Mouse (Mus musculus) bone marrow, adult 2 months (tissue): Measurements from ENCODE around the gene Krt14. TPM values are rescaled to one million over a fixed set of nuclear protein-coding genes. Genes with fewer than 3 reads are reported as not detected.

Source experiments
- H3K27ac ChIP-seq: fragments of 200-500 bp; 2 replicates; pipeline ENCODE4 v1.5.1; 2012; ENCODE audit warnings: low read depth, mild to moderate bottlenecking, control low read depth, inconsistent platforms, low read length; ENCODE audit not compliant: control insufficient read depth, poor library complexity, insufficient read depth
- H3K4me1 ChIP-seq: fragments of 200-500 bp; 2 replicates; pipeline ENCODE4 v1.6.1; 2011; ENCODE audit warnings: low read length; ENCODE audit not compliant: control insufficient read depth, insufficient read depth
- H3K4me3 ChIP-seq: fragments of 200-500 bp; replicated peaks from 2 replicates; pipeline ENCODE3; 2011; ENCODE audit warnings: mild to moderate bottlenecking, low read depth, low read length, control low read depth; ENCODE audit not compliant: control insufficient read depth
- CTCF ChIP-seq: fragments of 200-500 bp; IDR thresholded peaks from 2 replicates; pipeline ENCODE4 v1.5.1; 2011; ENCODE audit warnings: low read length, control low read depth; ENCODE audit not compliant: control insufficient read depth, insufficient read depth
- POLR2A ChIP-seq: fragments of 200-500 bp; IDR thresholded peaks from 2 replicates; pipeline ENCODE4 v1.6.1; 2011; ENCODE audit warnings: low read depth, mild to moderate bottlenecking, control low read depth, low read length, borderline replicate concordance; ENCODE audit not compliant: control insufficient read depth
- WGBS: fragments of 180-500 bp; shearing (Covaris S2); methylation state at CpG from one replicate; pipeline ENCODE4 v1.1.7; 2018; 5-methylcytosine and 5-hydroxymethylcytosine counted together
- polyA plus RNA-seq: library from polyadenylated mRNA; stranded (reverse); fragments of >200 nt; gene quantifications from 2 replicates; pipeline ENCODE4 v1.2.4, GENCODE M21; 2011; ENCODE audit warnings: low replicate concordance; ENCODE audit not compliant: missing spikeins, insufficient read depth, insufficient read length

Krt14 gene
- polyA plus RNA-seq, 1 experiment: not detected

DNA sequence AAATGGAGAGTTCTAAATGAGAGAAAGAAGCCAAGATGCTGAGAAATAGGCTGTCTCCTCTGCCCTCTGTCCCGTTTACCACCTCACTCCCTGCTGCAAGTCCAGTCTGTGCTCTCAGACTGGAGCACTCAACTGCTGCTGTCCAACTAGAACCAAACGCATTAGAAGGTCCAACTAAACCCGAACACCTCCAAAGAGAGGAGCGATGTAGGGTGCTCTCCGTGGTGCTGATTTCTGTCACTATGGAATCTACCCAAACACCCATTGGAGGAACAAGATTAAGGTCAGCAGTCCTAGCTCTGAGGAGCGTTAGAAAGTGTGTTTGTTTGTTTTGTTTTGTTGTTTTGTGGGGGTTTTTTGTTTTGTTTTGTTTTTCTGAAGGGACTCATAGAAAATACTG is 3.9 kb downstream of the Krt14 start:
- Histone ChIP-seq H3K27ac (no peak overlapping the region), H3K4me3 (no peak overlapping the region), H3K4me1 (no peaks in the 10 kb centered on the region; the same call in 1 of the 2 replicates)
- WGBS: 21% methylated on average over 6 of the region's 6 CpGs
- TF ChIP-seq POLR2A (no peak), CTCF (no peak)

GRCm38 (mm10) chr11:100202906-100203305 is 4.4 kb downstream of the Krt14 start:
- TF ChIP-seq POLR2A (no peak), CTCF (no peak)
- 66% methylated on average over 4 of the region's 4 CpGs for WGBS
- Histone ChIP-seq H3K4me3 (no peak overlapping the region), H3K27ac (no peak overlapping the region), H3K4me1 (no peaks in the 10 kb centered on the region; the same call in 1 of the 2 replicates)

GRCm38 (mm10) chr11:100200104-100200820 is 7.1 kb downstream of the Krt14 start:
- 43% methylated on average over 8 of the region's 8 CpGs for WGBS
- no peaks in the 10 kb centered on the region; the same call in 1 of the 2 replicates for H3K4me1 ChIP-seq
- no peak overlapping the region for H3K27ac ChIP-seq
- TF ChIP-seq CTCF (peak; percentile 20; the same call in 1 of the 2 replicates), POLR2A (no peak)
- no peak overlapping the region for H3K4me3 ChIP-seq

DNA sequence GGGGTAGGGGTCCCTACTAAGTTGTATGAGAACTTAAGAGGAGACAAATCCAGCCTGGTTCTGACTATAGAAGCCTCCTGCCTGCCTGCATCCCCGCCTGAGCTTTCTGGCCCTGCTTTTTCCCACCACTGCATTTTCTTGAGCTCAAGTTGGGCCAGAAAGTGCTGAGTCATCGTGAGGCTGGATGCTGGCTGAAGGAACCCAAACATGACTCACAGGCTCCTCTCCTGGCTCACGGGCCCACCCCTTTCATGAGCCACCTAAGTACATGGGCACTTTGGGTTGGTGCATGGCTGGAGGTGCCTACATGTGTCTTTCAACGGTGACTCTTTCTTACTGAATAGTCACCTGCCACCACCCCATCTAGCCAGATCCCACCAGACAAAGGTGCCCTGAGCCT is 8.7 kb downstream of the Krt14 start:
- 55% methylated on average over 4 of the region's 4 CpGs for WGBS
- Histone ChIP-seq H3K27ac (no peak overlapping the region), H3K4me3 (no peak overlapping the region), H3K4me1 (no peaks in the 10 kb centered on the region; the same call in 1 of the 2 replicates)
- no peak for TF ChIP-seq POLR2A
- TF ChIP-seq CTCF: no peak

DNA sequence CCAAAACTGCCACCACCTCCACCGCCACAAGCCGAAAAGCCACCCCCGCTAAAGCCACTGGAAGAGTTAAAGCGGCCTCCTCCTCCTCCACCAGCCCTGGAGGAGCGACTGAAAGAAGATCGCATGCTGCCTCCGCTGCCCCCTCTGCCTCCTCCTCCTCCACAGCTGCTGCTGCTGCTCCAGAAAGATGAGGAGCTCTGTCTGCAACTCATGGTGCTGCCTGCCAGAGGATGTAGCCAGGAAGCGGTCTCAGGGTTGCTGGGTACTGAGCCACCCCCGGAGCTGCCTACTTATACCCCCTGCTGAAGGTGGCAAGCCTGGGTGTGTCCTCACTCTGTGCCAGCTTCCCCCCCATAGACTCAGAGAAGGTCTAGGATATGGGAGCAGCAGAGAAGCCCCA is 14.4 kb downstream of the Krt14 start, which contains the start of gene Krt9:
TSS of gene Krt9 (minus strand) at position 255 of the 400 bp plus-strand sequence.
- Histone ChIP-seq H3K4me3 (no peak within 1 kb of the TSS), H3K27ac (no peak within 1 kb of the TSS), H3K4me1 (no peaks in the 10 kb centered on the region)
- no peak for TF ChIP-seq POLR2A
- TF ChIP-seq CTCF: no peak
- 52% methylated on average over 9 of the region's 9 CpGs for WGBS

DNA sequence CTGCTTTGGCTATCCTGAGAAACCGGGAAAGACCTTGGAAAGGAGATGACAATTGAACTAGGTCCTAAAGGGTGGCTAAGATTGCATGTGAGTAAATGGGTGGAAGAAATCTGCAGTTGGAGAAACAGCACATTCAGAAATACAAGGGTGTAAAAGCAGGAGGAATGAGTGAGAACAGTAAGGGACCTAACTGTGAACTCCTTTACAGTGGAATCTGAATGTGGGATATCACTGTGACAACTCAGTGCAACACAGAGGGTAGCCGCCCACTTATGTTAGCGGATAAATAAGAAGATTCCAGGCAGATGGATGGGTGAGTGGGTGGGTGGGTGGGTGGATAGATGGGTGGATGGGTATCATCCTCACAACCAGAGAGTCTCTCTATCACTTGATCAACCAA is 15.5 kb downstream of the Krt14 start:
- Histone ChIP-seq H3K4me1 (no peaks in the 10 kb centered on the region), H3K4me3 (no peak overlapping the region), H3K27ac (no peak overlapping the region)
- no peak for TF ChIP-seq POLR2A
- TF ChIP-seq CTCF: no peak
- 91% methylated on average over 3 of the region's 3 CpGs for WGBS

DNA sequence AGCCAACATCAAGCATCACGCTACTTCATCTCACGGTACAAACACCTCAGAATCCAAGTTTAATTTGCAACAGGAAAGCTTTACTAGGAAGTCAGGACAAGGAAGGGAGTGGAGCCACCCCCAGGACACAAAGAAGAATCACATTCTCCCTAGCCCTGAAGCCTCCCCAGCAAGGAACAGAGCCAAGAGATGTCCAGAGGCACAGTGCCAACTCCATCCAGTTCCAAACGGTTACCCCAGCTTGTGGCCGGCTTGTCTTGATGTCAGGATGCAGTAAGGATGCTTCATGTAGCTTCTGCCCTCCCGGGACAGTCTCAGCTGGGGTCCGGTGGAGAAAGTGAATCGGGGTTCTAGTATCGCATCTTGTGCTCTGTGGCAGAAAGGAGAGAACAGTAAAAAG is 20.6 kb downstream of the Krt14 start:
- no peak overlapping the region for H3K27ac ChIP-seq
- no peak overlapping the region for H3K4me3 ChIP-seq
- WGBS: 83% methylated on average over 8 of the region's 8 CpGs
- no peak for TF ChIP-seq CTCF
- no peak for TF ChIP-seq POLR2A
- no peaks in the 10 kb centered on the region for H3K4me1 ChIP-seq

- Histone ChIP-seq H3K27ac (no peak overlapping the region), H3K4me1 (no peaks in the 10 kb centered on the region), H3K4me3 (no peak overlapping the region)
- TF ChIP-seq CTCF (no peak), POLR2A (no peak)
- 32% methylated on average over 7 of the region's 7 CpGs for WGBS
These were observed 25.6 kb downstream of the Krt14 start for GRCm38 (mm10) chr11:100181725-100182124.

GRCm38 (mm10) chr11:100179260-100179659 is 28.1 kb downstream of the Krt14 start:
- Histone ChIP-seq H3K4me1 (no peaks in the 10 kb centered on the region), H3K27ac (no peak overlapping the region), H3K4me3 (no peak overlapping the region)
- WGBS: 86% methylated on average over 3 of the region's 3 CpGs
- no peak for TF ChIP-seq CTCF
- TF ChIP-seq POLR2A: no peak
